Mouse (Mus musculus) neural tube, embryonic 15.5 days (tissue): ENCODE measurements at regions not wholly inside any gene's neighbourhood (a gene's known extent, or its start where the extent isn't known, plus 50 kb on each side); places are given as distances from the start of the nearest gene placed in this dataset.

Experiments used
- ATAC-seq: fragments of 200-750 bp; cut with Nextera tagmentation; 2 replicates; pipeline ENCODE4 v1.8.0; 2017; ENCODE audit warnings: mild to moderate bottlenecking, moderate TSS enrichment, moderate library complexity; ENCODE audit not compliant: low FRiP score
- H3K27ac ChIP-seq: fragments of 300-500 bp; sonication (generic); replicated peaks from 2 replicates; pipeline ENCODE4 v1.5.1; 2015; ENCODE audit warnings: mild to moderate bottlenecking, inconsistent platforms
- H3K27me3 ChIP-seq: fragments of 300-500 bp; sonication (generic); replicated peaks from 2 replicates; pipeline ENCODE4 v1.6.1; 2015; ENCODE audit warnings: inconsistent platforms
- H3K36me3 ChIP-seq: fragments of 300-500 bp; sonication (generic); 2 replicates; pipeline ENCODE4 v1.6.1; 2015; ENCODE audit warnings: inconsistent platforms
- H3K4me1 ChIP-seq: fragments of 300-500 bp; sonication (generic); 2 replicates; pipeline ENCODE4 v1.6.1; 2015; ENCODE audit warnings: inconsistent platforms
- H3K4me2 ChIP-seq: fragments of 300-500 bp; sonication (generic); 2 replicates; pipeline ENCODE4 v1.6.1; 2015; ENCODE audit warnings: inconsistent platforms, mild to moderate bottlenecking, moderate library complexity
- H3K4me3 ChIP-seq: fragments of 300-500 bp; sonication (generic); replicated peaks from 2 replicates; pipeline ENCODE4 v1.5.1; 2015; ENCODE audit warnings: mild to moderate bottlenecking, inconsistent platforms
- H3K9ac ChIP-seq: fragments of 300-500 bp; sonication (generic); replicated peaks from 2 replicates; pipeline ENCODE4 v1.6.1; 2015; ENCODE audit warnings: mild to moderate bottlenecking, inconsistent platforms
- H3K9me3 ChIP-seq: fragments of 300-500 bp; sonication (generic); replicated peaks from 2 replicates; pipeline ENCODE4 v1.6.1; 2016; ENCODE audit warnings: inconsistent platforms
- WGBS: fragments of 180-500 bp; shearing (Covaris S2); methylation state at CpG from one replicate; pipeline ENCODE4 v1.1.7; 2015; ENCODE audit warnings: mixed read lengths; 5-methylcytosine and 5-hydroxymethylcytosine counted together

DNA sequence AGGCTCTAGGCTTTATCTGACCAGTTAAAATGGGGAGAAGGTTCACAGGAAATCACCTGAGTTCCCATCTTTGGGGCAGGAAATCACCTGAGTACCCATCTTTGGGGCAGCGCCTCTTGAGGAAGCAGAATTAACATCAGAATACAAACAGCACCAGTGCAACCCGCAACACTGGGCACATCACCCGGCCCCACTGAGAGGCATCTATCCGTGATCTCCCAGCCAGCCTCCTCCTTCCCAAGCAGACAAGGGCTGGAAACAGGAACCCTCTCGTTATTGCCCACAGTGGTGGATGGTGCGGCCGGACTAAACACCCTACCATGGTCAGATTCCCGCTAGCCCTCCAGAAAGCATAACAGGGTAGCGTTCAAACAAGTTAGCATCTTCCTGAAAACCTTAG, 57.3 kb upstream of the Top1 start:
- Histone ChIP-seq H3K9me3 (no peaks in the 10 kb centered on the region), H3K36me3 (no peaks in the 10 kb centered on the region), H3K4me1 (peaks cover 17% of the 10 kb centered on the region), H3K27ac (no peak overlapping the region), H3K4me2 (no peak overlapping the region), H3K27me3 (peaks cover 30% of the 10 kb centered on the region), H3K4me3 (no peak overlapping the region), H3K9ac (no peak overlapping the region)
- no peak for ATAC-seq
- WGBS = 90% methylated on average over 9 of the region's 9 CpGs

DNA sequence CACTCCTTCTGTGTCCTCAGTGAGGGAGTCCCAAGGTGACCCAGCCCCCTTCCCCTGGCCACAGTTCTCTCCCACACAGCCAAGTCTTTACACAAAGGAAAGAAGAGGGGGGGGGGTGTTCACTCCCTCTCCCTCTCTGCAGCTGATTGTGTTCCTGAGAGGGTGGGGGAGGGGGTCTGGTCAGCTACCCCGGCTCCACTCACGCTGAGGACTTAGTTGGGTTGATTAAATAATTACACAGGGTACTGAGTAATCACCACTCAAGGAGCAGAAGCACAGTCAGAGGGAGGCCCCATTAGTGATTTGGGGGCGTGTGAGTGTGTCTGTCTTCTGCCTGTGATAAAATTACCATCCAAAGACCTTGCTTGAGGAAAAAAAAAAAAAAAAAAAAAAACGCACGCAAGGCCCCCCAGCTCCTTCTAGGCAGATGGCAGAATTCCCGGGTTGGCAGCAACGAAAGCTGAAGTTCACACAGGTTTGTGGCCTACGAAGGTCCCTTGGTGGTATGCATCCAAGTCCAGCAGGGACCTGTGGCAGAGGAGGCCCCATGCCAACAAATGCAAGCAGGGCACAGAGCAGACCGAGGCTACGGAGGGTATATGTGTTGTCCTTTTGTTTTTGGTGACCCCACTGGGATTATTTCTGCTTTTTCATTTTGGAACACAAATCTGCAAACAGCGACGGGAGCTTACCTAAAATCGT, 55.3 kb upstream of the Top1 start:
- ATAC-seq = no peak
- no peak overlapping the region for H3K27ac ChIP-seq
- no peak overlapping the region for H3K9ac ChIP-seq
- H3K9me3 ChIP-seq = no peaks in the 10 kb centered on the region
- WGBS = 38% methylated on average over 13 of the region's 13 CpGs
- H3K27me3 ChIP-seq = peaks cover 24% of the 10 kb centered on the region
- H3K36me3 ChIP-seq = no peaks in the 10 kb centered on the region
- H3K4me2 ChIP-seq = no peak overlapping the region
- H3K4me1 ChIP-seq = peaks cover 9% of the 10 kb centered on the region; the same call in 1 of the 2 replicates
- H3K4me3 ChIP-seq = no peak overlapping the region

- H3K27me3 ChIP-seq = peaks cover 17% of the 10 kb centered on the region
- no peak overlapping the region for H3K4me3 ChIP-seq
- no peaks in the 10 kb centered on the region for H3K9me3 ChIP-seq
- no peaks in the 10 kb centered on the region for H3K36me3 ChIP-seq
- H3K27ac ChIP-seq = no peak overlapping the region
- H3K9ac ChIP-seq = no peak overlapping the region
- WGBS = 93% methylated on average over 18 of the region's 18 CpGs
- peaks cover 9% of the 10 kb centered on the region; the same call in 1 of the 2 replicates for H3K4me1 ChIP-seq
- no peak for ATAC-seq
- no peak overlapping the region for H3K4me2 ChIP-seq
Observed at GRCm38 (mm10) chr2:160591446-160592180, 54.1 kb upstream of the Top1 start.

- Histone ChIP-seq H3K4me1 (peaks cover 11% of the 10 kb centered on the region; the same call in 1 of the 2 replicates), H3K27me3 (peaks cover 18% of the 10 kb centered on the region), H3K9me3 (no peaks in the 10 kb centered on the region), H3K9ac (no peak overlapping the region), H3K4me3 (no peak overlapping the region), H3K27ac (no peak overlapping the region), H3K36me3 (no peaks in the 10 kb centered on the region), H3K4me2 (no peak overlapping the region)
- WGBS = 0% methylated on average over 2 of the region's 2 CpGs
- no peak for ATAC-seq
Observed at GRCm38 (mm10) chr2:160593035-160593434, 52.7 kb upstream of the Top1 start.
